Mouse (Mus musculus) hindbrain, embryonic 13.5 days (tissue): Measurements from ENCODE around the gene Elavl4. TPM values are rescaled to one million over a fixed set of nuclear protein-coding genes. Genes with fewer than 3 reads are reported as not detected.
A peak's percentile ranks its signal among the peaks of the same experiment; 100 is the strongest.

Experiments used
- ATAC-seq: fragments of 200-750 bp; cut with Nextera tagmentation; 2 replicates; pipeline ENCODE4 v1.8.0; 2017; ENCODE audit warnings: moderate TSS enrichment; ENCODE audit not compliant: low FRiP score
- H3K27ac ChIP-seq: fragments of 300-500 bp; sonication (generic); 2 replicates; pipeline ENCODE4 v1.5.1; 2015; ENCODE audit warnings: inconsistent platforms, mild to moderate bottlenecking, moderate library complexity
- H3K27me3 ChIP-seq: fragments of 300-500 bp; sonication (generic); 2 replicates; pipeline ENCODE4 v1.6.1; 2015; ENCODE audit warnings: mild to moderate bottlenecking, inconsistent platforms
- H3K36me3 ChIP-seq: fragments of 300-500 bp; sonication (generic); 2 replicates; pipeline ENCODE4 v1.6.1; 2015; ENCODE audit warnings: mild to moderate bottlenecking, inconsistent platforms
- H3K4me1 ChIP-seq: fragments of 300-500 bp; sonication (generic); replicated peaks from 2 replicates; pipeline ENCODE4 v1.6.1; 2015; ENCODE audit warnings: inconsistent platforms
- H3K4me2 ChIP-seq: fragments of 300-500 bp; sonication (generic); 2 replicates; pipeline ENCODE4 v1.6.1; 2015; ENCODE audit warnings: inconsistent platforms, mild to moderate bottlenecking, moderate library complexity
- H3K4me3 ChIP-seq: fragments of 300-500 bp; sonication (generic); 2 replicates; pipeline ENCODE4 v1.5.1; 2015; ENCODE audit warnings: mild to moderate bottlenecking, inconsistent platforms
- H3K9ac ChIP-seq: fragments of 300-500 bp; sonication (generic); 2 replicates; pipeline ENCODE4 v1.6.1; 2015; ENCODE audit warnings: mild to moderate bottlenecking, inconsistent platforms
- H3K9me3 ChIP-seq: fragments of 300-500 bp; sonication (generic); 2 replicates; pipeline ENCODE4 v1.6.1; 2016; ENCODE audit warnings: inconsistent platforms
- WGBS: fragments of 180-500 bp; shearing (Covaris S2); methylation state at CpG from one replicate; pipeline ENCODE4 v1.1.7; 2015; 5-methylcytosine and 5-hydroxymethylcytosine counted together
- polyA plus RNA-seq: library from polyadenylated mRNA; unstranded; fragments of >200 nt; fragmentation: Nextera tagmentation; extraction: Ambion mirVana; gene quantifications from 2 replicates; pipeline ENCODE4 v1.2.1, GENCODE M21; 2015

The Elavl4 gene
- polyA plus RNA-seq, 1 experiment from 2014 or later, result 394 TPM

- H3K9me3 ChIP-seq, result no peaks in the 10 kb centered on the region
- H3K4me2 ChIP-seq, result peak overlapping the region; percentile 60
- ATAC-seq, result no peak; the same call in 1 of the 2 replicates
- no peaks in the 10 kb centered on the region for H3K27me3 ChIP-seq
- peaks cover 15% of the 10 kb centered on the region for H3K4me1 ChIP-seq
- peak overlapping the region; percentile 43 for H3K4me3 ChIP-seq
- WGBS, result 40% methylated on average over 7 of the region's 7 CpGs
- peak overlapping the region; percentile 91 for H3K27ac ChIP-seq
- H3K36me3 ChIP-seq, result no peaks in the 10 kb centered on the region
- peak overlapping the region; percentile 72 for H3K9ac ChIP-seq
Observed at GRCm38 (mm10) chr4:110290544-110291095, 61.1 kb downstream of the Elavl4 start.

DNA sequence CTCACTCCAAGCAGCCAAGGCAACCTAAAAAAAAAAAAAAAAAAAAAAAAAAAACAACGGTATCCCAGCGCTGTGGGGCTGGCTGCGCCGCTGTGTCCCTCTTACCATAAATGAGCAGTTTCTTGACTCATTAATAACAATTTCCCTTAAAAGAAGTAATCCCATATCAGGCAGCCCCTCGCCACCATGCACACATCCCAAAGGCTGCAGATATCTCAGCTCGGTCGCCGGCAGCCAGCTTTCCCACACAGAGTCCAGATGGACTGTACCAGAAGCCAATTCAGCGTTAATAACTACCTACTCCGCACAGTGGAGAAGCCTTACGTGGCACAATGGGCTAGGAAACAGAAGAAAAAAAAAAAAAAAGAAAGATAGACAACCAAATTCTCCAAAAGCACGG, 61.7 kb downstream of the Elavl4 start:
- peak overlapping the region; percentile 43 for H3K4me3 ChIP-seq
- H3K27me3 ChIP-seq, result no peaks in the 10 kb centered on the region
- peaks cover 15% of the 10 kb centered on the region for H3K4me1 ChIP-seq
- peak overlapping the region; percentile 72 for H3K9ac ChIP-seq
- WGBS, result 13% methylated on average over 12 of the region's 12 CpGs
- H3K27ac ChIP-seq, result peak overlapping the region; percentile 91
- no peaks in the 10 kb centered on the region for H3K9me3 ChIP-seq
- H3K4me2 ChIP-seq, result peak overlapping the region; percentile 60
- ATAC-seq, result 0 out of 2 replicates have a peak, but pooled peaks have one; percentile 37
- no peaks in the 10 kb centered on the region for H3K36me3 ChIP-seq

GRCm38 (mm10) chr4:110287412-110288067, 64.2 kb downstream of the Elavl4 start:
- peak; percentile 79 for ATAC-seq
- WGBS, result 11% methylated on average over 11 of the region's 11 CpGs
- H3K4me2 ChIP-seq, result peak overlapping the region; percentile 60
- H3K4me3 ChIP-seq, result peak overlapping the region; percentile 52
- H3K4me1 ChIP-seq, result peaks cover 11% of the 10 kb centered on the region
- no peaks in the 10 kb centered on the region for H3K36me3 ChIP-seq
- H3K27me3 ChIP-seq, result no peaks in the 10 kb centered on the region
- H3K27ac ChIP-seq, result peak overlapping the region; percentile 95
- H3K9me3 ChIP-seq, result no peaks in the 10 kb centered on the region
- peak overlapping the region; percentile 83 for H3K9ac ChIP-seq

DNA sequence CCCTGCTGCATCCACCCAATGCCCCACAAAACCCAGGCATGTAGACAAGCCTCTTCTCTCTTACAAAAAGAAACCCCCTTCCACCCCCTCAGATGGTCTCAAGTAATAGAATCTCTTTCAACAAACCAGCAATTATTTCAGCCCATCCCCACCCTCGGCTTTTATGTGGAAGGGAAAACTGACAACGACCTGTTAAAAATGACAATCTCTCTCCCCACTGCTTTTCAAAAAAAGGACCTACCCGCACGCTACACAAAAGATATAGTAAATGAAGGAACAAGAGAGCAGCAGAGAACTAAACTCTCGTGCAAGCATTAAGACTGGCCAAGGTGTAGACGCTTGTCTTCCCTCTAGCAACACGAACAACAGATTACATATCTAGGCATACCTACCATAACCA, 64.9 kb downstream of the Elavl4 start:
- no peaks in the 10 kb centered on the region for H3K36me3 ChIP-seq
- H3K4me3 ChIP-seq, result peak overlapping the region; percentile 52
- H3K27ac ChIP-seq, result peak overlapping the region; percentile 95
- peak; percentile 12; the same call in 1 of the 2 replicates for ATAC-seq
- no peaks in the 10 kb centered on the region for H3K9me3 ChIP-seq
- H3K4me2 ChIP-seq, result peak overlapping the region; percentile 60
- peaks cover 14% of the 10 kb centered on the region for H3K4me1 ChIP-seq
- 28% methylated on average over 7 of the region's 7 CpGs for WGBS
- H3K27me3 ChIP-seq, result no peaks in the 10 kb centered on the region
- H3K9ac ChIP-seq, result peak overlapping the region; percentile 83

DNA sequence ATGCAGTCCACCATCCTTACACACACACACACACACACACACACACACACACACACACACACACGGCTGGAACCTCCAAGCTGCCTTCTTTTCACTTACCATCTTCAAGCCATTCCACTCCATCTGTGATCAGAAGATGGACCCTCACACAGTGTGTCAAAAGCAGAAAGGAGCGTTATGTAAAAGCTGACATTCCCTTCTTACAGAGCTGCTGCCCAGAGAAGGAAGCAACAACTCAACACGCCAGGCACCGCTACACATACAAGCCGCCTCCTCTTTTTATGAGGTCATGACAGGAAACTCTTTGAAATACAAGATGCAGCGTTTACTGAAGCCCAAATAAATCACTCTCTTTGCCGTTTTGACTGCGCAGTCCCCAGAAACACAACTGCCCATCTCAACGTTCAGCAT, 65.3 kb downstream of the Elavl4 start:
- H3K9ac ChIP-seq, result peak overlapping the region; percentile 83
- H3K4me3 ChIP-seq, result peak overlapping the region; percentile 52
- no peaks in the 10 kb centered on the region for H3K36me3 ChIP-seq
- H3K9me3 ChIP-seq, result no peaks in the 10 kb centered on the region
- 11% methylated on average over 9 of the region's 9 CpGs for WGBS
- ATAC-seq, result peak; percentile 62
- peak overlapping the region; percentile 95 for H3K27ac ChIP-seq
- H3K27me3 ChIP-seq, result no peaks in the 10 kb centered on the region
- H3K4me1 ChIP-seq, result peaks cover 18% of the 10 kb centered on the region
- H3K4me2 ChIP-seq, result peak overlapping the region; percentile 60

DNA sequence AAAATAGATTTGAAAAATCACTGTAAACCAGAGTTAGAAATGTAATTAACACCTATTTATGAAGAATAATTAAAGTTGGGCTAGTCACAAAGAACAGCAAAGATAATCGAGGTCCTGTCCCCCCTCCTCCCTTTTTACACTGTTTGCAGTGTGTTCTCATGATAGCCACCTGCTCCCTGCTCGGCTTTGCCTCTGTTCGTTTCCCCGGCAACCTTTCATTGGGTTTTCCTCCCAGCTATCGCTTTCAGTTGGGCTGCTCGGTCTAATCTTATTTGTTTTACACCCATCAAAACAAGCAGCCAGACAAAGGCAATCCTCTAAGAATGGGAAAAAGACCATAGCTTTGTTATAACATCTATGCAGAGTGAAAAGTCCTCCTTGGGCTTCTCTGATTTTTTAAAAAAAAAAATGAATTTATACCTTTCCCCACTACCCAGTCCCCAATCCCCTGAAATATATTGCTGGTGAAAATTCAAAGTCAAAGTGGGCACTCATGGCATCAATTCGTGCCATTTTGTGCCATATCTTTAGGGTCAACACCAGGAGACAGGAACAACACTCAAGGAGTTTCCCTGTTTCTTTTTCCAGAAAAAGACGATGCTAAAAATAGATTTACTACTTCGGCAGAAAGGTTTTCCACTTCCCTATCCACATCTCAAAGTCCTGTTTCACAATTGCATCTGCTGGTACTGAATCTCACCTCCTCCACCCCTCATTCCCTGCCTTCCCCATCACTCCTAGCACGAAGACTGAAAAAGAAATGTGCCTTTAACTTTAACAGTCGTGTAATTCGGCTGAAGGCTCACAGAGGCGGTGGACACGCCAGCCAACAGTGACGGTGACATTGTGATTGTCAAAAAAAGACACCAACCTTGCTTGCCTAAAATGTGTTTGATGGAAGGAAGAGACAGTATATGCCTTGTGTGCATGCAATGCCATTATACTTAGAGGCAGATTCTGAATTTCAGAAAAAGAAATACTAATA, 66.1 kb downstream of the Elavl4 start:
- peak overlapping the region; percentile 60 for H3K4me2 ChIP-seq
- ATAC-seq, result peak; percentile 59; the same call in 1 of the 2 replicates
- WGBS, result 6% methylated on average over 15 of the region's 15 CpGs
- H3K4me3 ChIP-seq, result peak overlapping the region; percentile 52
- no peaks in the 10 kb centered on the region for H3K36me3 ChIP-seq
- no peaks in the 10 kb centered on the region for H3K27me3 ChIP-seq
- peaks cover 23% of the 10 kb centered on the region for H3K4me1 ChIP-seq
- no peaks in the 10 kb centered on the region for H3K9me3 ChIP-seq
- H3K27ac ChIP-seq, result peak overlapping the region; percentile 95
- H3K9ac ChIP-seq, result peak overlapping the region; percentile 83

DNA sequence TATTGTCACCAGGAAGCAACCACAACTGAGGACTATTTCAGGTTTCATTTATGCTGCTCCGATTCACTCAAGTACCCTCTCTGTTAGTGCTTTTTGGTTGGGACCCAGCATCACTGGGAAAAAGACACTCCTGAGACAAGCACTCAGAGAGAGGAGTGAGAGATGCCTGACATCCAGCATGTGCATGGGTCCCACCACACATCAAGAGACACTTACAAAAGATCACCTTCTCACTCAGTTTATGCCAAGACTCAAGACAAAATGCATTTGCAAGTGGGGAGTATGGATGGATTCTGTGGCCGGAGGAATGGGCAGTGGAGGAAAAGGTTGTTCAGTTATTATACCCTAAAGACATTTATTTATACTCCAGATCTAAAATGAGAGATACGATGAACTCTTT, 67.3 kb downstream of the Elavl4 start:
- Histone ChIP-seq H3K4me1 (peaks cover 33% of the 10 kb centered on the region), H3K4me2 (peak overlapping the region; percentile 60), H3K27me3 (no peaks in the 10 kb centered on the region), H3K4me3 (peak overlapping the region; percentile 52), H3K36me3 (no peaks in the 10 kb centered on the region), H3K9ac (peak overlapping the region; percentile 83), H3K27ac (peak overlapping the region; percentile 95), H3K9me3 (no peaks in the 10 kb centered on the region)
- no peak for ATAC-seq
- 36% methylated on average over 3 of the region's 3 CpGs for WGBS

DNA sequence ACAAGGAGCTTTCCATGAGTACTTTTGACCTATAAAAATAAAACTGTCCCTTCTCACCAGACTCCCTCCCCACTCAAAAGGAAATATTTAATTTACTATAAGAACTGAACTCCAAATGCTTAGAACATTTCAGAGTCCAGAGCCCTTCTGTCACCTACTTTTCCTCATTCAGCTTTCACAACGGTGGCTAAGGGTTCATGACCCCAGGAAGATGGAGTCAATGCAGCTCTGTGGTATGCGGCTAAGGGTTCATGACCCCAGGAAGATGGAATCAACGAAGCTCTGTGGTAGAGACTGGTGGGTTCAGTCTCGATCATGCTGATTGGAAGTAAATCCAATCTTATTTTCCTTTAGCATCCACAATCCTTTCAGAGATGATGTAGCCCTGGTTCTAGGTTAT, 81.7 kb downstream of the Elavl4 start:
- peaks cover 11% of the 10 kb centered on the region; the same call in 1 of the 2 replicates for H3K36me3 ChIP-seq
- no peaks in the 10 kb centered on the region for H3K9me3 ChIP-seq
- no peak overlapping the region for H3K4me2 ChIP-seq
- 14% methylated on average over 4 of the region's 4 CpGs for WGBS
- no peak for ATAC-seq
- H3K27ac ChIP-seq, result no peak overlapping the region
- no peak overlapping the region for H3K4me3 ChIP-seq
- H3K9ac ChIP-seq, result no peak overlapping the region
- no peaks in the 10 kb centered on the region for H3K27me3 ChIP-seq
- H3K4me1 ChIP-seq, result peaks cover 5% of the 10 kb centered on the region; the same call in 1 of the 2 replicates

GRCm38 (mm10) chr4:110266804-110267575, 84.7 kb downstream of the Elavl4 start:
- ATAC-seq, result no peak
- WGBS, result 83% methylated on average over 9 of the region's 9 CpGs
- H3K4me2 ChIP-seq, result no peak overlapping the region
- no peak overlapping the region for H3K9ac ChIP-seq
- H3K27me3 ChIP-seq, result no peaks in the 10 kb centered on the region
- peaks cover 18% of the 10 kb centered on the region for H3K4me1 ChIP-seq
- H3K36me3 ChIP-seq, result peaks cover 5% of the 10 kb centered on the region; the same call in 1 of the 2 replicates
- H3K27ac ChIP-seq, result no peak overlapping the region
- no peak overlapping the region for H3K4me3 ChIP-seq
- H3K9me3 ChIP-seq, result no peaks in the 10 kb centered on the region

DNA sequence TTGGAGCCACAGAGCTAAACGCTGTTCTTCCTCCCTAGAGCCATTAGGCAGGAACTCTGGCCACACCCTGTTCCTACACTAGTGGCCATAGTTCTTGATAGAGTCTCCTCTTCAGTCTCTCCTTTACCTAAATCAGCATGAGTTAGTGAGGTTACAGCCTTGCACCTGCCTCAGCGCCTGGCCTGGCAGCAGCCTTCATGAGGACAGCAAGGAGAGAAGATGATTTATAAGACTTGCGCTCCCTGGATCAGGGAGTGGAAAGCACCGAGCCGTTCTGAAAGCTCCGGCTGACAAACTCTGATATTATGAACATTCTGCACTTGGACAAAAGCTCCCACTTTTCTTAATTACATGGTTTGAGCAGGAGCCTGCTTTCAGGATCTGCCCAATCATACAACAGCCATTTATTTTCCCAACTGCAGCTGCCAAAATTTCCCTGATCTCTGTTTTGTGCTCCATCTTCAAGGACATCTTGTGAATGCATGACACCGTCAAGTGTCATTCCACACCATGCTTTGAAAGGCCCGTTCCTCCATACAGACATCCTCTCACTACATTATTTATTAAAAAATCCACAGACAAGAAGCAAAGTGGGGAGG, 87.3 kb downstream of the Elavl4 start:
- WGBS, result 51% methylated on average over 8 of the region's 8 CpGs
- ATAC-seq, result no peak
- no peak overlapping the region for H3K9ac ChIP-seq

DNA sequence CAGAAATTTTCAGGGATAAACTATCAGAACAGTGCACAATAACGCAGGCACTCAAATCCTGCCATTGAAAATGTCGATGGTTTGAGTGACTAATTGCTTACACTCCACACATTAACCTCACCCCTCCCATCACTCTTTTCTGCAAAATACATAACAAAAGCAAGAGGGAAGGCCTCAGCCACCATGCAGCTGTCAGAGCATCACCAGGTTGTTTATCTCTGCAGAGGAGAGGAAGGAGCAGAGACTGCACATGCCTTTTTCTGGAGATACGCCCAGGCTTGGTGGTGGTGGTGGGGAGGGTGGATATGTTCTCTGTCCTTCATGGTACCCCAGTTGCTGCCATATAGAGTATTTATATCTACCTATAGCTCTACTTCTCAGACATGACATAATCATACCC, 94.3 kb downstream of the Elavl4 start:
- Histone ChIP-seq H3K27me3 (no peaks in the 10 kb centered on the region), H3K36me3 (peaks cover 13% of the 10 kb centered on the region), H3K4me1 (peaks cover 38% of the 10 kb centered on the region), H3K27ac (no peak overlapping the region), H3K9me3 (no peaks in the 10 kb centered on the region), H3K4me3 (no peak overlapping the region), H3K9ac (no peak overlapping the region), H3K4me2 (no peak overlapping the region)
- 0 out of 2 replicates have a peak, but pooled peaks have one; percentile 23 for ATAC-seq
- WGBS, result 52% methylated on average over 3 of the region's 3 CpGs

More for the DNA sequence above, 87.3 kb downstream of the Elavl4 start:
- H3K36me3 ChIP-seq, result 0 out of 2 replicates have a peak, but pooled peaks cover 3% of the 10 kb centered on the region
- H3K4me2 ChIP-seq, result no peak overlapping the region
- no peak overlapping the region for H3K4me3 ChIP-seq
- no peaks in the 10 kb centered on the region for H3K27me3 ChIP-seq
- no peaks in the 10 kb centered on the region for H3K9me3 ChIP-seq
- H3K27ac ChIP-seq, result peak overlapping the region; percentile 40; the same call in 1 of the 2 replicates
- H3K4me1 ChIP-seq, result peaks cover 30% of the 10 kb centered on the region
